Mouse (Mus musculus) stomach, postnatal 0 days (tissue): ENCODE data around the gene Dlx4. TPM values are rescaled to one million over a fixed set of nuclear protein-coding genes. Genes with fewer than 3 reads are reported as not detected.

ENCODE experiments used
- ATAC-seq: fragments of 200-750 bp; cut with Nextera tagmentation; 2 replicates; pipeline ENCODE4 v1.8.0; 2017; ENCODE audit not compliant: low FRiP score, low TSS enrichment
- DNase-seq: peaks from one replicate; pipeline ENCODE4 v3.0.0-alpha.2; 2016; ENCODE audit warnings: low spot score
- H3K27ac ChIP-seq: fragments of 300-500 bp; sonication (generic); replicated peaks from 2 replicates; pipeline ENCODE4 v1.5.1; 2014; ENCODE audit warnings: mild to moderate bottlenecking, control low read depth
- H3K27me3 ChIP-seq: fragments of 300-500 bp; sonication (generic); 2 replicates; pipeline ENCODE4 v1.6.1; 2014; ENCODE audit warnings: low read length; ENCODE audit not compliant: control insufficient read depth, insufficient read depth
- H3K36me3 ChIP-seq: fragments of 300-500 bp; sonication (generic); 2 replicates; pipeline ENCODE4 v1.6.1; 2014; ENCODE audit warnings: low read length, mixed read lengths; ENCODE audit not compliant: control insufficient read depth, insufficient read depth
- H3K4me1 ChIP-seq: fragments of 300-500 bp; sonication (generic); replicated peaks from 2 replicates; pipeline ENCODE4 v1.6.1; 2014; ENCODE audit warnings: antibody characterized with exemption; ENCODE audit not compliant: control insufficient read depth, insufficient read depth
- H3K4me2 ChIP-seq: fragments of 300-500 bp; sonication (generic); replicated peaks from 2 replicates; pipeline ENCODE4 v1.6.1; 2014; ENCODE audit warnings: low read depth, mild to moderate bottlenecking, control low read depth, moderate library complexity
- H3K4me3 ChIP-seq: fragments of 300-500 bp; sonication (generic); 2 replicates; pipeline ENCODE4 v1.5.1; 2014; ENCODE audit warnings: low read depth, low read length, control low read depth
- H3K9ac ChIP-seq: fragments of 300-500 bp; sonication (generic); 2 replicates; pipeline ENCODE4 v1.6.1; 2014; ENCODE audit warnings: mild to moderate bottlenecking, low read length, control low read depth, mixed read lengths
- H3K9me3 ChIP-seq: fragments of 300-500 bp; sonication (generic); 2 replicates; pipeline ENCODE4 v1.6.1; 2016; ENCODE audit warnings: low read length; ENCODE audit not compliant: control insufficient read depth
- CTCF ChIP-seq: IDR thresholded peaks from 2 replicates; pipeline ENCODE4 v1.5.1; 2016; ENCODE audit warnings: antibody characterized with exemption, low read depth, mild to moderate bottlenecking, moderate library complexity
- EP300 ChIP-seq: optimal IDR thresholded peaks from 2 replicates; pipeline ENCODE3; 2016; ENCODE audit warnings: antibody characterized with exemption
- WGBS: fragments of 180-500 bp; shearing (Covaris S2); extraction: QIAGEN DNeasy Blood & Tissue Kit; methylation state at CpG from one replicate; pipeline ENCODE4 v1.1.7; 2014; 5-methylcytosine and 5-hydroxymethylcytosine counted together
- polyA plus RNA-seq: library from polyadenylated mRNA; unstranded; fragments of >200 nt; fragmentation: Nextera tagmentation; extraction: Ambion mirVana; gene quantifications from 2 replicates; pipeline ENCODE4 v1.2.1, GENCODE M21; 2015

Dlx4 gene
- polyA plus RNA-seq, 1 experiment from 2014 or later: 1.6 TPM

- no peaks in the 10 kb centered on the region for H3K4me1 ChIP-seq
- ATAC-seq (peak; percentile 49; the same call in 1 of the 2 replicates), DNase-seq (peak; percentile 81)
- no peaks in the 10 kb centered on the region for H3K36me3 ChIP-seq
- no peak overlapping the region for H3K27ac ChIP-seq
- WGBS: 36% methylated on average over 23 of the region's 23 CpGs
- no peaks in the 10 kb centered on the region for H3K27me3 ChIP-seq
- H3K9me3 ChIP-seq: no peaks in the 10 kb centered on the region
- no peak overlapping the region for H3K4me3 ChIP-seq
- TF ChIP-seq CTCF (peak; percentile 99), EP300 (no peak)
- no peak overlapping the region; the same call in 1 of the 2 replicates for H3K4me2 ChIP-seq
- no peak overlapping the region for H3K9ac ChIP-seq
Measured at GRCm38 (mm10) chr11:95106440-95107236, 39.4 kb downstream of the Dlx4 start.

- Histone ChIP-seq H3K36me3 (no peaks in the 10 kb centered on the region), H3K4me3 (no peak overlapping the region), H3K27me3 (no peaks in the 10 kb centered on the region), H3K9me3 (no peaks in the 10 kb centered on the region), H3K9ac (no peak overlapping the region), H3K27ac (no peak overlapping the region), H3K4me2 (peak overlapping the region; percentile 49), H3K4me1 (no peaks in the 10 kb centered on the region)
- no peak for ATAC-seq
- TF ChIP-seq CTCF (0 out of 2 replicates have a peak, but pooled peaks have one; percentile 40), EP300 (no peak)
- WGBS: 5% methylated on average over 23 of the region's 25 CpGs
- no peak for DNase-seq
Measured at GRCm38 (mm10) chr11:95105274-95105874, 40.7 kb downstream of the Dlx4 start.

- no peaks in the 10 kb centered on the region for H3K27me3 ChIP-seq
- ATAC-seq: no peak
- H3K27ac ChIP-seq: no peak overlapping the region
- H3K36me3 ChIP-seq: no peaks in the 10 kb centered on the region
- 64% methylated on average over 6 of the region's 6 CpGs for WGBS
- H3K4me3 ChIP-seq: no peak overlapping the region
- TF ChIP-seq CTCF: no peak
- TF ChIP-seq EP300: no peak
- H3K9me3 ChIP-seq: no peaks in the 10 kb centered on the region
- no peak for DNase-seq
- H3K4me2 ChIP-seq: no peak overlapping the region
- no peak overlapping the region for H3K9ac ChIP-seq
- H3K4me1 ChIP-seq: no peaks in the 10 kb centered on the region
Measured at GRCm38 (mm10) chr11:95104266-95104665, 41.8 kb downstream of the Dlx4 start.

DNA sequence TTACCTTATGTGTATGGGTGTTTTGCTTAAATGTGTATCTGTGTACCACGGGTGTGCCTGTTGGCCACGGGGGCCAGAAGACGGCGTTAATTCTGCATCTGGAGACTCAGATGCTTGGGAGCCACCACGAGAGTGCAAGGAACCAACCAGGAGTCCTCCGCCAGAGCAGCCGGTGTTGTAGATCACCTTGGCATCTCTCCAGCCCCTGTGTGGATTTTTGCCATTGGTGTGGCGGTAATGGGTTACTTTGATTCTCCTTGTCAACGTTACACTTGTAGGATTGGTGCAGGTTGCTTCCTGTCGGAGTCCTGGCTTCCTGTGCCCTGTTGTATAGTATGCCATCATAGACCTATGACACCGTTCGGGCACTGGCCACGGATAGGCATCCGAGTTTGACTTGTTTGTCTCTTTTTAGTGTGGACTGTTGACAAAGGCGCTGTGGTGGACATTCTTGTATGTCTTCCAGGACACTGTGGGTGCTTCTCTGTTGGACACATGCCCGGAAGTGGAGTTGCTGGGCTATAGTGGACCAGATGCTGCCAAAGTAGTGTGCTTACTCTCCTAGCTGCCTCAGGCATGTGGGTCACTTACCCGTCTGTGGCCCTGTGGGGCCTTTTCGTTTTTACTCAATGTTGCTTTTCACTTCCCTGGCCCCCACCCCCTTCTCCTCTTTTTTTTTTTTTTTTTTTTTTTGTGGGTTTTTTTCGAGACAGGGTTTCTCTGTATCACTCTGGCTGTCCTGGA is 43.7 kb downstream of the Dlx4 start:
- H3K9me3 ChIP-seq: no peaks in the 10 kb centered on the region
- ATAC-seq: no peak
- H3K27ac ChIP-seq: no peak overlapping the region
- H3K4me1 ChIP-seq: 0 out of 2 replicates have a peak, but pooled peaks cover 2% of the 10 kb centered on the region
- H3K36me3 ChIP-seq: no peaks in the 10 kb centered on the region
- H3K4me3 ChIP-seq: no peak overlapping the region
- no peak for TF ChIP-seq CTCF
- no peak for TF ChIP-seq EP300
- 78% methylated on average over 19 of the region's 19 CpGs for WGBS
- H3K27me3 ChIP-seq: no peaks in the 10 kb centered on the region
- no peak overlapping the region for H3K9ac ChIP-seq
- no peak for DNase-seq
- H3K4me2 ChIP-seq: no peak overlapping the region

- DNase-seq (no peak), ATAC-seq (no peak)
- Histone ChIP-seq H3K36me3 (no peaks in the 10 kb centered on the region), H3K9ac (no peak overlapping the region), H3K4me3 (no peak overlapping the region), H3K27ac (no peak overlapping the region), H3K4me2 (no peak overlapping the region), H3K9me3 (no peaks in the 10 kb centered on the region), H3K27me3 (no peaks in the 10 kb centered on the region), H3K4me1 (peaks cover 8% of the 10 kb centered on the region; the same call in 1 of the 2 replicates)
- TF ChIP-seq EP300 (no peak), CTCF (no peak)
- 34% methylated on average over 16 of the region's 16 CpGs for WGBS
Measured at GRCm38 (mm10) chr11:95101071-95101788, 44.8 kb downstream of the Dlx4 start.
